Mouse (Mus musculus): ENCODE results near the gene Gm49027. TPM values are rescaled to one million over a fixed set of nuclear protein-coding genes. Genes with fewer than 3 reads are reported as not detected.
A peak's percentile ranks its signal among the peaks of the same experiment; 100 is the strongest.
"Not testable (repeated sequence)": the region's sequence is repeated elsewhere in the genome, so short reads cannot be mapped to it uniquely, and the experiment has no call there.

Gene Gm49027
- total RNA-seq (2021), result 1 to 10 TPM; 3.0 to 7.3 TPM

- DNase-seq (ENCODE audit: low spot score in 2 of 2), result no peak
- intact Hi-C loops (cut with DNase I), result loop anchor here (5.0 kb wide), 1 partner anchor 87 kb away; no protein-coding TSS in a partner anchor
Observed at GRCm38 (mm10) chr5:123525281-123525680, at the start of gene Gm49027. Gm49027 (minus strand) TSS chr5:123525488.

GRCm38 (mm10) chr5:123573362-123573761, 48.1 kb upstream of the Gm49027 start:
- DNase-seq (ENCODE audit: low spot score in 2 of 2), result no peak
- intact Hi-C loops (cut with DNase I), result loop anchor here (5.0 kb wide), 1 partner anchor 34 kb away; no protein-coding TSS in a partner anchor

GRCm38 (mm10) chr5:123572357-123573186, 47.3 kb upstream of the Gm49027 start, which contains the start of gene Vps33a:
Vps33a (minus strand) TSS chr5:123573038.
- intact Hi-C loops (cut with DNase I), result loop anchor here (5.0 kb wide), 1 partner anchor 35 kb away; no protein-coding TSS in a partner anchor
- DNase-seq (ENCODE audit: low spot score in 2 of 2), result peak; percentile 96 to 97

- intact Hi-C loops (cut with DNase I), result no loop called here
- peak in 1 of 2 experiments; percentile 50 for DNase-seq (ENCODE audit: low spot score in 2 of 2)
Observed at GRCm38 (mm10) chr5:123561128-123561527, 35.8 kb upstream of the Gm49027 start.

- no peak for DNase-seq (ENCODE audit: low spot score in 2 of 2)
- intact Hi-C loops (cut with DNase I), result no loop called here
Observed at GRCm38 (mm10) chr5:123559588-123559987, 34.3 kb upstream of the Gm49027 start.

- no peak for DNase-seq (ENCODE audit: low spot score in 2 of 2)
- intact Hi-C loops (cut with DNase I), result no loop called here
Observed at GRCm38 (mm10) chr5:123556451-123556850, 31.2 kb upstream of the Gm49027 start.

GRCm38 (mm10) chr5:123555693-123556092, 30.4 kb upstream of the Gm49027 start:
- no peak for DNase-seq (ENCODE audit: low spot score in 2 of 2)
- intact Hi-C loops (cut with DNase I), result no loop called here

- intact Hi-C loops (cut with DNase I), result no loop called here
- DNase-seq (ENCODE audit: low spot score in 2 of 2), result no peak
Observed at GRCm38 (mm10) chr5:123533801-123534200, 8.5 kb upstream of the Gm49027 start.

GRCm38 (mm10) chr5:123530056-123530455, 4.8 kb upstream of the Gm49027 start:
- intact Hi-C loops (cut with DNase I), result no loop called here

GRCm38 (mm10) chr5:123528641-123529040, 3.4 kb upstream of the Gm49027 start:
- no peak for DNase-seq (ENCODE audit: low spot score in 2 of 2)
- intact Hi-C loops (cut with DNase I), result loop anchor here (5.0 kb wide), 1 partner anchor 84 kb away; no protein-coding TSS in a partner anchor

More at GRCm38 (mm10) chr5:123530056-123530455, 4.8 kb upstream of the Gm49027 start:
- peak in 1 of 2 experiments; percentile 2 for DNase-seq (ENCODE audit: low spot score in 2 of 2)

- DNase-seq (ENCODE audit: low spot score in 2 of 2), result no peak
- intact Hi-C loops (cut with DNase I), result loop anchor here (5.0 kb wide), 1 partner anchor 86 kb away; no protein-coding TSS in a partner anchor
Observed at GRCm38 (mm10) chr5:123525916-123526495, 718 bp upstream of the Gm49027 start.

GRCm38 (mm10) chr5:123524393-123524750, 916 bp downstream of the Gm49027 start:
- no peak for DNase-seq (ENCODE audit: low spot score in 2 of 2)
- intact Hi-C loops (cut with DNase I), result no loop called here

- intact Hi-C loops (cut with DNase I), result no loop called here
- DNase-seq (ENCODE audit: low spot score in 2 of 2), result peak; percentile 98
Observed at GRCm38 (mm10) chr5:123523692-123524392, 1.4 kb downstream of the Gm49027 start, which contains the start of gene Diablo. Diablo (minus strand) TSS chr5:123524176.

GRCm38 (mm10) chr5:123522166-123522565, 3.1 kb downstream of the Gm49027 start:
- no peak for DNase-seq (ENCODE audit: low spot score in 2 of 2)

GRCm38 (mm10) chr5:123521621-123522020, 3.7 kb downstream of the Gm49027 start:
- DNase-seq (ENCODE audit: low spot score in 2 of 2), result no peak
- intact Hi-C loops (cut with DNase I), result no loop called here

More at GRCm38 (mm10) chr5:123522166-123522565, 3.1 kb downstream of the Gm49027 start:
- intact Hi-C loops (cut with DNase I), result no loop called here

- intact Hi-C loops (cut with DNase I), result no loop called here
- no peak for DNase-seq (ENCODE audit: low spot score in 2 of 2)
Observed at GRCm38 (mm10) chr5:123520666-123521065, 4.6 kb downstream of the Gm49027 start.

GRCm38 (mm10) chr5:123514871-123515270, 10.4 kb downstream of the Gm49027 start:
- no peak for DNase-seq (ENCODE audit: low spot score in 2 of 2)
- intact Hi-C loops (cut with DNase I), result no loop called here

- intact Hi-C loops (cut with DNase I), result no loop called here
- DNase-seq (ENCODE audit: low spot score in 2 of 2), result no peak
Observed at GRCm38 (mm10) chr5:123512102-123512501, 13.2 kb downstream of the Gm49027 start.

GRCm38 (mm10) chr5:123511426-123511825, 13.9 kb downstream of the Gm49027 start:
- intact Hi-C loops (cut with DNase I); DNase-seq (ENCODE audit: low spot score in 2 of 2): not testable (repeated sequence)

- no peak for DNase-seq (ENCODE audit: low spot score in 2 of 2)
- intact Hi-C loops (cut with DNase I), result no loop called here
Observed at GRCm38 (mm10) chr5:123510160-123510559, 15.1 kb downstream of the Gm49027 start, which contains the start of gene B3gnt4. B3gnt4 (plus strand) TSS chr5:123510460.

Measured in left cerebral cortex, postnatal 36 days (tissue).